Mouse (Mus musculus) bone marrow macrophage, adult 2 months (primary cell): ENCODE results near the gene Gm17332. TPM values are rescaled to one million over a fixed set of nuclear protein-coding genes. Genes with fewer than 3 reads are reported as not detected.

ENCODE experiments used
- H3K27ac ChIP-seq: 2 replicates; pipeline ENCODE4 v1.5.1; 2012; ENCODE audit warnings: low read depth, low read length; ENCODE audit not compliant: insufficient read depth
- H3K4me1 ChIP-seq: 2 replicates; pipeline ENCODE4 v1.6.1; 2012; ENCODE audit warnings: low read length; ENCODE audit not compliant: control insufficient read depth, insufficient read depth
- H3K4me3 ChIP-seq: 2 replicates; pipeline ENCODE4 v1.5.1; 2012; ENCODE audit warnings: mild to moderate bottlenecking, low read length, moderate library complexity; ENCODE audit not compliant: insufficient read depth
- CTCF ChIP-seq: IDR thresholded peaks from 2 replicates; pipeline ENCODE4 v1.5.1; 2012; ENCODE audit warnings: low read depth, mild to moderate bottlenecking, low read length, moderate library complexity
- POLR2A ChIP-seq: IDR thresholded peaks from 2 replicates; pipeline ENCODE4 v1.6.1; 2012; ENCODE audit warnings: mild to moderate bottlenecking, low read depth, low read length, borderline replicate concordance
- polyA plus RNA-seq: library from polyadenylated mRNA; stranded (reverse); fragments of >200 nt; gene quantifications from 2 replicates; pipeline ENCODE4 v1.2.4, GENCODE M21; 2012; ENCODE audit not compliant: missing spikeins, insufficient read depth, insufficient read length

Gene Gm17332
- not detected in 2 replicates for polyA plus RNA-seq

- no peak for TF ChIP-seq POLR2A
- no peak for TF ChIP-seq CTCF
- Histone ChIP-seq H3K27ac (no peak within 1 kb of the TSS), H3K4me3 (no peak within 1 kb of the TSS), H3K4me1 (no peaks in the 10 kb centered on the region)
Observed at GRCm38 (mm10) chr11:31182362-31182761, at the start of gene Gm17332. TSS of gene Gm17332 (minus strand) at chr11:31182462.

DNA sequence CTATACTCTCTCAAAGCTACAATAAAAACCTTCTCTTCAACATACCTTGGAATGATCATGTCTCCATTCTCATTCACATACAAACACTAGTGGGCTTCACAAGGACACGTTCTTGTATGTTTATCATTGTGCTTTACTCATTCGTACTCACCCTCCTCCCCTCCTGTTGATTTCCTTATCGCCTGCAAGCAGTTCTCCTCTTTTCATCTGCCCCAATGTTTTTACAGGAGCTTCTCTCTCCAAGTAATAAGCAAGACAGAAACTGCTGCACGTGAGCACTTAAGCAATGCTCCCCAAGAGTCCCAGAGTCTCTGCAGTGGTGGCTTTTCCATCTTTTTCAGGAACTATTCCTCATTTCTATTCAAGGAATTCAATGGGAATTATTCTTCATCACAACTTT, 47.7 kb upstream of the Gm17332 start:
- H3K4me1 ChIP-seq, result 0 out of 2 replicates have a peak, but pooled peaks cover 2% of the 10 kb centered on the region
- H3K27ac ChIP-seq, result no peak overlapping the region
- H3K4me3 ChIP-seq, result no peak overlapping the region
- TF ChIP-seq CTCF (no peak), POLR2A (no peak)

- 0 out of 2 replicates have a peak, but pooled peaks cover 2% of the 10 kb centered on the region for H3K4me1 ChIP-seq
- no peak overlapping the region for H3K4me3 ChIP-seq
- no peak for TF ChIP-seq POLR2A
- TF ChIP-seq CTCF, result no peak
- H3K27ac ChIP-seq, result no peak overlapping the region
Observed at GRCm38 (mm10) chr11:31225359-31225758, 43.1 kb upstream of the Gm17332 start.

- TF ChIP-seq CTCF (no peak), POLR2A (no peak)
- no peaks in the 10 kb centered on the region for H3K4me1 ChIP-seq
- H3K27ac ChIP-seq, result no peak overlapping the region
- H3K4me3 ChIP-seq, result no peak overlapping the region
Observed at GRCm38 (mm10) chr11:31218009-31218408, 35.7 kb upstream of the Gm17332 start.

DNA sequence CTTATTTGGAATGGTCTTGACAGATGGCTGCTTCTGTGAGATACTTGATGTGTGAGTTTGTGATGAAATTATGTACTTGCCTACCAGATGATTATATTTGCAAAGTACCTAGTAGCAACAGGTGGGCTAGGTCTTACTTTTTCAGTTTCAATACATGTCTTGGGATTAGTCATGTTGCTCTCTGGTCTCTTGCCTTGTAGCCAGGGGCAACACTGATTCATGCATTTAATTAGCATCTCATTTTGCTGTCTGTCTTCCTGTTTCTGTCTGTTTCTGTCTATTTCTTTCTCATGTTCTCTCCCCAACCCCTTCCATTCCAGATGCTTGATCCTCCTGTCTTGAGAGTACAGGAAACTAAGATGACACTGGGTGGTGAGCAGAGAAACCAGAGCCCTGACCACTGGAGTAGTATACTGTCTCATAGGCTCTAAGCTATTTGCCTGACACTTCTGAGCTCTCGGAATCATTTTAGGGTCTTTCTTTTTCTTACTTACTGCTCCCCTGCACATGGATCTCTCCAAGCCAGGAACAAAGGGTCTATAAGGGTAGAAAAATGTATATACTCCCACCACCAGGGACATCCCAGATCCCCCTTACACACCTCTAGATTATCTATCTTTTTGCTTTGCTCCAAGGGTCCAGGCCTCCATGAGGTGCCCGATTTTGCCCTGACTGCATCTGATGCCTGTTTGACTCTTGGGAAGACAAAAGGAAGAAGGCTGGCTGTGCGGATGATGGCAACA, 13.5 kb upstream of the Gm17332 start:
- no peak overlapping the region for H3K27ac ChIP-seq
- no peaks in the 10 kb centered on the region for H3K4me1 ChIP-seq
- no peak overlapping the region for H3K4me3 ChIP-seq
- TF ChIP-seq POLR2A (no peak), CTCF (no peak)

GRCm38 (mm10) chr11:31194761-31195160, 12.5 kb upstream of the Gm17332 start:
- H3K4me1 ChIP-seq, result no peaks in the 10 kb centered on the region
- TF ChIP-seq POLR2A (no peak), CTCF (no peak)
- no peak overlapping the region for H3K27ac ChIP-seq
- no peak overlapping the region for H3K4me3 ChIP-seq

DNA sequence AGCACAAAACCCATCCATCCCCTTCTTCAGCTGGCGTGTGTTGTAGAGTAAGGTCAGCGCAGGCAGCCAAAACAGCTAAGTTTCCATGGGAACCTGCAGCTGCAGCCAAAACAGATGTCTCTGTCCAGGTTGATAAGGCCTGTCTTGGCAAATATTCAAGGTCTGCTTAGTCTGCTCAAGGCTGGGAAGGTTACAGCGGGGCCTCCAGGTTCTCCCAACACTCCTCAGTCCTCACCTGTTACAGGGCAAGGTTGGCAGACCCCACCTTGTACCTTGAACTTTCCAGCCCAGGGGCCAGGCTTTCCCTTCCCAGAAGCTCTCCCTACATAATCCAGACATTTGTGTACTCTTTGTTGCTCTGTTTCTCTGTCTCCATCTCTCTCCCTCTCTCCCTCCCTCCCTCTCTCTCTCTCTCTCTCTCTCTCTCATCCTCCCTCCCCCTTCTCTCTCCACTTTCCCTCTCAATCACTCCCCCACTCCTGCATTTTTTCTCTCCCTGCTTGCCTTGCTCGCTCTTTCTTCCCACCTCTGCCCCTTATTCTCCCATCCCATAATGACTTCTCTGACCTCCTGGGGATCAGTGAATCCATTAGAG, 12.1 kb downstream of the Gm17332 start:
- no peak overlapping the region for H3K4me3 ChIP-seq
- no peak for TF ChIP-seq POLR2A
- no peak for TF ChIP-seq CTCF
- H3K4me1 ChIP-seq, result no peaks in the 10 kb centered on the region
- no peak overlapping the region for H3K27ac ChIP-seq

GRCm38 (mm10) chr11:31169161-31170051, 12.9 kb downstream of the Gm17332 start:
- H3K4me3 ChIP-seq, result peak overlapping the region; percentile 51
- H3K27ac ChIP-seq, result no peak overlapping the region

GRCm38 (mm10) chr11:31168831-31169160, 13.5 kb downstream of the Gm17332 start:
- TF ChIP-seq POLR2A, result no peak
- no peak for TF ChIP-seq CTCF
- Histone ChIP-seq H3K4me1 (no peaks in the 10 kb centered on the region), H3K4me3 (no peak overlapping the region), H3K27ac (no peak overlapping the region)

More at GRCm38 (mm10) chr11:31169161-31170051, 12.9 kb downstream of the Gm17332 start:
- TF ChIP-seq CTCF, result no peak
- no peaks in the 10 kb centered on the region for H3K4me1 ChIP-seq
